Mouse (Mus musculus) thymus, postnatal 0 days (tissue): Measurements from ENCODE around the gene Arhgap19. TPM values are rescaled to one million over a fixed set of nuclear protein-coding genes. Genes with fewer than 3 reads are reported as not detected.

ENCODE experiments used
- DNase-seq: peaks from one replicate; pipeline ENCODE4 v3.0.0-alpha.2; 2015; ENCODE audit warnings: low spot score
- polyA plus RNA-seq: library from polyadenylated mRNA; unstranded; fragments of >200 nt; fragmentation: Nextera tagmentation; extraction: Ambion mirVana; gene quantifications from 2 replicates; pipeline ENCODE4 v1.2.1, GENCODE M21; 2015

Arhgap19 gene
- polyA plus RNA-seq, 1 experiment from 2014 or later = 25.3 TPM

DNA sequence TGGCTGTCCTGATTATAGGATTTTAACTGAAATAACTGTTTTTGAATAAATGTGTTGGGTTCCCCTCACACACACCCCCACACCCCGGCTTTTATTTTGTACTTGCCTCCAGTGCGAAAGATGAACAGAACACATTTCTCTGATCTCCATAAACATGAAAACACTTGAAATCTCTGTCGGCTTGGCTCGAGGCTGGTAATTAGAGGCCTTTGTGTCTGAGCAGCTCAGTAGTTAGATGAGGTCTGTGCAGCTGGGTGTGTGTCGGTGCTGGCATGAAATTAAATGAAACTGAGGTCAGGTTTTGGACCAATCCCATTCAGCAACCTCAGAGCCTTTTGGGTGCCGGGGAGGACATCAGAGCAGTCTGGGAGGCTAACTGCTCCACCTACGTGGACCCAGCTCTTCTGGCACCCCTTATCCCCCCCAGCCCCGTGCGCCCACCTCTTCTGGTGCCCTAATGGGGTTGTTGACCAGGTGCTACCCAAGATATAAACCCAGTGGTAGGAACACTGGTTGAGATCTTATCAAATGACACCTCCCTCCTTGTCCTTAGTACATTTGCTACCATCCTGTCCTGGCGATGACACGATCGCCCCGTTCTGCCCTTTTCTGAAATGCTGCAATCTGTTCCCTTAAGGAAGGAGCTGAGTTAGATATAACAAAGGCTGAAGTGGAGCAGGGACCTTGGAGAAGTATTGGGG lies 30.8 kb upstream of the Arhgap19 start:
- DNase-seq = no peak

DNA sequence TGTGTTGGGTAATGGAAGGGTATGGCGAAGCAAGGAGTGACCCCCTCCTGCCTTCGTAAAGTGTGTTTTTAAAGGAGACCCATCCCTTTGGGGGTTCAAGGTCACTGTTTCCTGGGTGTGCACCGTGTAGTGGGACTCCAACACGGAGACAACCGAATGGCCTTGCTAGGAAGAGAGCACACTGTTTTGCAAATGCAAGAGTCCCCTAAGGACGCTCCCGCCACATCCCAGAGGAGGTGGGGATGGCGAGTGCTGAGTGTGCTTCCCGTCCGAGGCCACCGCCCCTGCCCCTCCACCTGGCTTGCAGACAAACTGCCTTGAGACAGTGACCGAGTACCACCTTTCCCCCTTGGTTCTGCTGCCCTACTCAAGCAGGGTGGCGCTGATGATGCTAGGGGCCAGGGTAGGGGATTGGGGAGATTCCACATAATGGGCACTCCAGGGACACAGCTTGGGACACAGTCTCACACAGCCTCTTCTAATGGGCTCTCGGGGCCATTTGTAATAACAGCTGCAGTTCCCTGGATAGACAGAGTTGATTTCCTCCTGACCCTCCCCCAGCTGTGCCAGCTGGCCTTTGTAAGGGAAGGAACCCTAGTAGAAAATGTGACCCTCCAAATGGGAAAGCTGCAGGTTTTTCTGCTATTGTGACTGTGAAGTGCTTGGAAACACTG lies 30.0 kb upstream of the Arhgap19 start:
- no peak for DNase-seq

DNA sequence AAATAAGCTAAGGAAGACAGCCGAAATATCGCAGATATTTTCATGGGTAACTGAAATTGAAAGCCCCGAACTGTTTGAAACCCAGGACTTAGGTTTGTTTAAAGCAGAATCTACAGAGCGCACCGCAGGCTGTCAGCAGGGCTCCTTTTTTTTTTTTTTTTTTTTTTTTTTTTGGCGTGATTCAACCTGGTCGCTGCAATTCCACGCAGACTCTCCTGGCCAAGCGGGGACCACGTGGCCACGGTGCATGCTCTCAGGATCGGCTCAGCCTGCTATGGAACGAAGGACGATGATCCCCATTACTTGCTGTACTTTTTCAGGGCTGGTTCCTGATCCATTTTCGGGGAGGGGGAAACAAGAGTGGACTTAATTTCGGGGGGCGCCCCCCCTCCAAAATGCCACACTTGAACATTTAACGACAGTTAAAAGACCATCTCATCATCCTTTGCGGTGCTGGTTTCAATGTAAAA lies 29.3 kb upstream of the Arhgap19 start:
- DNase-seq = no peak

DNA sequence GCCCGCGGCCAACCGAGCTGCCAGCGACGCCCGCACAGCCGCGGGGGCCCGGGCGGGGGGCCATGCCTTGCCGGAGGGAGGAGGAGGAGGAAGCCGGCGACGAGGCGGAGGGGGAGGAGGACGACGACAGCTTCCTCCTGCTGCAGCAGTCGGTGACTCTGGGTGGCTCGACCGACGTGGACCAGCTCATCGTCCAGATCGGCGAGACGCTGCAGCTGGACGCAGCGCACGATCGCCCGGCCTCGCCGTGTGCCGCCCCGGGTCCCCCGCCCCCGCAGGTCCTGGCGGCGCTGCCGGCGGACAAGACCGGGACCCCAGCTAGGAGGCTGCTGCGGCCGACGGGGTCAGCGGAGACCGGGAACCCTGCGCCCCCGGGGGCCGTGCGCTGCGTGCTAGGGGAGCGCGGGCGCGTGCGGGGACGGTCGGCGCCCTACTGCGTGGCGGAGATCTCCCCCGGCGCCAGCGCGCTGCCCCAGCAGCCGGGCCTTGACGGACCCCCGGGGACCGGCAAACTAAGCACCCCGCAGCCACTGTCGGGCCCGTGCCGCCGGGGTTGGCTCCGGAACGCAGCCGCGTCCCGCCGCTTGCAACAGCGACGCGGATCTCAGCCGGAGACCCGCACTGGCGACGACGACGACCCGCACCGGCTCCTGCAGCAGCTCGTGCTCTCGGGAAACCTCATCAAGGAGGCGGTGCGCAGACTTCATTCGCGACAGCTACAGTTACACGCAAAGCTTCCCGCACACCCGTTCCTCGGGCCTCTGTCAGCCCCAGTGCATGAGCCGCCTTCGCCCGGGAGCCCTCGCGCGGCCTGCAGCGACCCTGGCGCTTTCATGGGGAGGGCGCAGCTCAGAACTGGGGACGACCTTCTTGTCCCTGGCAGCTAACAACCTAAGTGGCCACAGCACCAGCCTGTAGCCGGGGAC lies 28.5 kb upstream of the Arhgap19 start:
- DNase-seq = peak; percentile 75

DNA sequence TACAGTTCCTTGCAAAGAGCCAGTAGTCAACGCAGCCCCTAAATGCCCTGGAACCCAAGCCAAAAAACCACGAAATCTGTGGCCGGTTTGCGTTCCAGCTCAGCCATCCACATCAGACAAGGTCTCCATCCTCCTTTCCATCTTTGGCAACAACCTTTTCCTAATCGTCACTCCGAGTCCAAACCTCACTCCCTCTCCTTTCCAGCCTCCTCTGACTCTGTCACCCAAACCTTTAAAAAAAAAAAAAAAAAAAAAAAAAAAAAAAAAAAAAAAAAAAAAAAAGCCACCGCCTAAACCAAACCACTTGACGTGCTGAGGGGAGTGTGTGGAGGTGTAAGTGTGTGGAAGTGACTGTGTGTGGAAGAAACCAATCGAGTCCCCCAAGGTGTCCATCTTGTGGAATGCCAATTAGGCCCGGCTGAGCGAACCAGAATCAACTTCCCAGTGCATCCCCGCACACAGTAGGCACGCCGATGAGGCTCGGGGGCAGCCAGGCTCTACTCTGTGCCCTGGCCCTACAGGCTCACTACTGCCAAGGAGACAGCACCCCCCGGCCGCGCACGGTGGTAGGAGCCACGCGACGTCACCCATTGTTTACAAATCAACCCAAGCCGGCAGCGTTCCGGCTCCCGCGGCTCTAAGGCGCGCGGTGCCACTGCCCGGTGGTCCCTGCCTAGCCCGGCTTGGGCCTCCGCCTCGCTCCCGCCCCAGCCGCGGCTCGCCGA lies 27.7 kb upstream of the Arhgap19 start, which contains the start of gene Frat1:
Frat1 (plus strand) TSS at position 590 of the 725 bp plus-strand sequence.
- peak; percentile 92 for DNase-seq

DNA sequence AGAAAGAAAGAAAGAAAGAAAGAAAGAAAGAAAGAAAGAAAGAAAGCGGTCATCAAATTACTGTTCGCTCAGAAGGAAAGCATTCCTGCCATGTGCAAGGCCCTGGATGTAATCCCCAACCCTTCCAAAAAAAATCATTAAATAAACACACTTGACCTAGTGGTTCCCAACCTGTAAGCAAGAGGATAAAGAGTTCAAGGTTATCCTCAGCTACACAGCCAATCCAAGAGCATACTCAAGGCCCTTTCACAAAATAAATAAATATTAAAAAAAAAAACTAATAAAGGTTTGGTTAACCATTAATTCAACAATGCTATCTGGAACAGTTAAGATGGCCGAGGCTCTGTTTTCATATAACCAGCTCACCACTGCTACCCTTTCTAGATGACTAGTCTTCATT lies 27.1 kb upstream of the Arhgap19 start:
- DNase-seq = no peak

DNA sequence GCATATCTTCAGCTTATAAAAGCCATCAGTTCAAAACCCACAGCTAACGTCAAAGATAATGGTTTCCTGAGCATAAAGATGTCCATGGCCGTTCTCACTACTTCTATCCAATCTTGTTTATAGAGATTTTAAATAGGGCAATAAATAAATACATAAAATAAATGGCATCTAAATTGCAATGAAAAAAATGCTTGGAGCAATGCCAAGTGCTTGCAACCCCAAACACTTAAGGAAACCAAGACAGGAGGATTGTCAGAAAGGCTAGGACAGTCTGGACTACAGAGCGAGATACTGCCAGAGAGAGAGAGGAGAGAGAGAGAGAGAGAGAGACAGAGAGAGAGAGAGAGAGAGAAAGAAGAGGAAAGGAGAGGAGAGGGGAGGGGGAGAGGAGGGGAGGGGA lies 24.7 kb upstream of the Arhgap19 start:
- no peak for DNase-seq

DNA sequence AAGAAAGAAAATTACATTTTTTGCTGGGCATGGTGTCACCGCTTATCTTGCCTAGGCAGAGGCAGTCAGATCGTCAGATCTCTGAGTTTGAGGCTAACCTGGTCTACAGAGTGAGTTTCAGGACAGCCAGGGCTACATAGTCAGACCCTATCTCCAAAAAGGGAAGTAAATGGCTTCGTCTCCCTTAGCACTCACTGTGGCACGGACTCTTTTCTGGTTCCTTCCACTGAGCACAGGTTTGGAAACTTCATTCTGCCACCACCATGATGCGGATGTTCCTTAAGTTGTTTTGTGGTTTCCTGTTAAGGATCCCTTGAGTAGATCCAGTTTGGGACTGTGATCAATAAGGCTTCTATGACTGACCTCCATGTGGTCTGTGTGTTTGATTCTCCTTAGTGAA lies 23.1 kb upstream of the Arhgap19 start:
- DNase-seq = no peak

DNA sequence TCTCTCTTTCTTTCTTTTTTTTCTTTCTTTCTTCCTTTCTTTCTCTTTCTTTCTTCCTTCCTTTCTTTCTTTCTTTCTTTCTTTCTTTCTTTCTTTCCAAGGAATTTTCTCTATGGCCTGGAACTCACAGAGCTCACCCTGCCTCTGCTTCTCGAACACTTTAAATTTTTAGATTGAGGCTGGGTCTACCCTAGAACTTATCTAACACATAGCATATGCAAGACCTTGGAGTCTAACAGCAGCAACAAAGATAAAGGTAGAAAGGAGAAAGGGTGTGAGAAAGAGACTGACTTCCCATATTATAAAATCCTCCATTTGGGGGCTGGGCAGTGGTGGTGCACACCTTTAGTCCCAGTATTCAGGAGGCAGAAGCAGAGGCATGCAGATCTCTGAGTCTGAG lies 20.7 kb upstream of the Arhgap19 start:
- DNase-seq = no peak

DNA sequence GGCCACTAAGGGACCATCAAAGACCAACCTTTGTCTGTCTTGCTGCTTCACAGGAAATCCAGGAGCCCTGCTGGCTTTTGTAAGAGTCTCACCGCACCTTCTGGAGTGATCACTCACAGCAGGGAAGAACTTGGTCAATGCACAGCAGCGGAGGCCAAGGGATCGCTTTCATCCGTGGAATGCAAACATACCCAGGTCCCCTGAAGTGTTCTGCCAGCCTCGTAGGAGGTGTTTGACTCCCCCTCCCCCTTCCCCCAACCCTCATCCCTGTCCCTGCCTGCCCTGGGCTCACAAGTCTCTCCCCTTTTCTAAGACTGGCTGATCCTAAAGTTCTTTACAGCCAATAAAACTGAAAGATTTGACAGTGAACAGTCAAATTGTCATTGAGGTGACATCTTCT lies 19.6 kb upstream of the Arhgap19 start:
- no peak for DNase-seq

DNA sequence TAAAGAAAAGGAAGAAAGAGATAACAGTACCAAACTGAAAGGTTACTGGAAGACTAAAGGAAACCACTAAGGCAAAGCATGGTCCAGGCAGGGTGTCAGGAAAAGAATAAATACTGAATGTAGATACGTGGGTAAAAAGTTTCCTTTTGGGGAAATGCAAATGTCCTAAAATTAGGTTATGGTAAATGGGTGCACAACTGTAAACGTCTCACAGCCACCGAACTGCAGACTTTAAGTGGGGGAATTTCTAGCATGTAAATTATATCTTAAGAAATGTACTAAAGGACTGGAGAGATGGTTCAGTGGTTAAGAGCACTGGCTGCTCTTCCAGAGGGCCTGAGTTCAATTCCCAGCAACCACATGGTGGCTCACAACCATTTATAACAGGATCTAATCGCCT lies 16.9 kb upstream of the Arhgap19 start:
- no peak for DNase-seq

DNA sequence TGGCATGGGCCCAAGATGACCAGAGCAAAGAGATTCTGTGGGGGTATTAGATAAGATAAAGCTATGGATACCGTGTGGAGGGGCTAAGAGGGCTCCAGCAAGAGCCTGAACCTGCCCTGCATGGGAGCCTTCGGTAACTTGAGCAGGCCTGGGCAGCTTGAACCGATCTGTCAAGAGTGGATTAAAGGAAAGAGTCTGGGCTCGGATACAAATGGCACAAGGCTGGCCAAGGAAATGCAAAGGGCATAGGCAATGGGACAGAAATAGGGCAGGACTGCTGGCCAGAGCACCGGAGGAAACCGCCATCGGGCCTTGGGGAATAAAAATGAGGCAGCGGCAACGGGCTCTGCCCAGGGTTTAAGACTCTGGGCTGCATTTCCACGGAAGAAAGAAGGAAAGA lies 15.5 kb upstream of the Arhgap19 start:
- DNase-seq = no peak

DNA sequence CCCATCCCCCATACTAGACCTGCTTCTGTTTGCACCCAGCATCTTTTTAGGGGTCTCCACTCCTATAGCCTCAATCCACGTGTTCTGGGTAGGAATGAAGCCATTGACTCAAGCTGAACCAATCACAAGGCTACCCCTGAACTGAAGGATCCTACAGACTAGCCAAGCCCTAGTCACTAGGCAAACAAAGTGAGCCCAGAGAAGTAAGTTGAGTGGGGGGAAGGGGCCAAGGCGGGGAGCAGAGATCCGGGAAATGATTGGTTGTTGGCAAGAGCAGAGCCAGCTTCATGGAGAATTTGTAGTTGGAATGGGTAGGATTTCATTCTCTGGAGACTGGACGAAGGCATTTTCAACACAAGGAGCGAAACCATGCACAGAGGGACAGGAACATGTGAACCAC lies 15.1 kb upstream of the Arhgap19 start:
- no peak for DNase-seq

DNA sequence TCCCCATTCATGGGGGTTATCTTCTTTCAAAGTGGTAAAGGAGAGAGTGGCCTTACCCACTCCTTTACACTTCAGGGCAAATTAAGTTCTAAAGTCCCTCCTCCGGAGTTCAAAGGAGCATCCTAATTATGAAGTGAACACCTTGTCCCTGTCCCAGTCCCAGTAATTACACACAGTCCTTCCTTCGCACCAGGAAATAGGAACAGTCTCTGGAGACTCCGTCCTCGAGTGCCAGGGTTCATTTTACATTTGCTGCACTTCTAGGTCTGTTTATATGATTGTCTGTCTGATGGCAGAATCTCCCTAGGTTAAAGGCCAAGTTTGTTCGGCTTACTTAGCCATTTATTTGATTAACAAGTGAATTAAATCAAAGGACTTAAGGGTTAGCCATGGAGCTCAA lies 14.6 kb upstream of the Arhgap19 start:
- no peak for DNase-seq

DNA sequence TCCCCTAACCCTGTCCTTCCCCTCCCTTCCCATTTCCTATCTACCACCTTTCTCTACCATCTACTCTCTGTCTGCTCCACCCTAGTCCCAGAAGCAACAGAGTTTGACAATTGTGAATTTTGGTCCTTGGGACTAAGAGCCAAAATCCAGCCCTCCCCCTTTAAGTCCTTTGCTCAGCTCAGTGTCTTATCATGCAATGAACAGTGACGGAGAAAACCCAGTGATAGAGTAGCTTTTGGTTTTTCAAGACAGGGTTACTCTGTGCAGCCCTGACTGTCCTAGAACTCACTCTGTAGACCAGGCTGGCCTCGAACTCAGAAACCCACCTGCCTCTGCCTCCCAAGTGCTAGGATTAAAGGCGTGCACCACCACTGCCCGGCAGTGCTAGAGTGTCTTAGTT lies 11.5 kb upstream of the Arhgap19 start:
- DNase-seq = no peak

DNA sequence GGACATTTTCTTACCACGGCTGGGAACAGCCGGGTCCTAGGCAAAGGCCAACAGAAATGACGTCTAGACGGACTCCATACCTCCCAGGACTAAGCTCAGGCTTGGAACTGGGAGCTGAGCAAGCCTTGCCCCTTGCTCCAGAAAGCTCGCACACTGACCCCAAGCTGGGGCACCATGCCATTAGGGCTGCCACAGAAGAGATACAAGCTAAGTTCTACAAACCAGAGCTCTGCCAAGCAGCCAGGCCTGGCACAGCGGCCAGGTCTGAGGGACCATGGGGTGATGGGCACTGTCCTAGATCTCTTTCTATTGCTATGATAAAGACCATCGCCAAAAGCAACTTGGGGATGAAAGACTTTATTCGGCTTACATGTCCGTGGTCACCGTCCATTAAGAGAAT lies 10.7 kb upstream of the Arhgap19 start:
- no peak for DNase-seq

DNA sequence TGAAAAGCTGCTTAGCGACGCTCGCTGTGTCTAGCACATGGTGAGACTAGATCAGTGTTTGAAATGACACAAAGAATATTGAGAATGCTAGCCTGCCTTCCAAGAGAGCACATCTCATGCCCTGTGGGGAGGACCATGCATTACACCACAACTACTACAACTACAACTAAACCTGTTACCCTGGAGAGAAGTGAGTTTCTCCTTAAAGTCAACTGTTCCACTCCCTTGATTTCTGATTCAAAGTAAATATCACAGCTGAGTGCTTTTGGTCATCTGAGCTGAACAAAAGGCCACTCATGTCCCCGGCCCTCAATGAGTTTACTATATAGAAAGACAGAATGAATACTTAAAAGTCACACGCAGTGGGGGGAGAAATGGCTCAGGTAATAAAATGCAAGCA lies 8.2 kb upstream of the Arhgap19 start:
- no peak for DNase-seq

DNA sequence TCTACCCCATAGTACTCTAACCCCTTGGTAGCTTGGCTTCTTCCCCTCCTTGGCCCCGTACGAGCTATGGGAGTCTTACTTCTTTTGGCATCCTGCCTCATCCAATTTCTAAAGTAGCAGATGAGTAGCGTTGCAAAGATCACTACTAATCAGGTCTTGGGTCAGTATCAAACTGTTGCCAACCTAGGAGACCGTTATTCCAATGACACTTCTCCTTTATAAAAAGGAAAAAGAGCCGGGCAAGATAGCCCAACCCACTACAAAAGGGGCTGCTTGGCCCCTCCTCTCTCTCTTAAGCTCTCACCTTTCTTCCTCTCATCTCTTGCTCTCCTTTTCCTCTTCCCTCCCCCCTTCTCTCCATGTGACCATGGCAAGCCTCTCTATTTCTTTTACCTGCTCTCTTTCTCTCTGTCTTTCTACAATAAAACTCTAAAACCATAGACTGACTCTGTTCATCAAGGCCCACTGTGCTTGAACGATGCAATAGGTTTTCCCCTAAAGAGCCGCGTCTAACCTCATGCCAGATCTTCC lies 6.3 kb upstream of the Arhgap19 start:
- DNase-seq = no peak

DNA sequence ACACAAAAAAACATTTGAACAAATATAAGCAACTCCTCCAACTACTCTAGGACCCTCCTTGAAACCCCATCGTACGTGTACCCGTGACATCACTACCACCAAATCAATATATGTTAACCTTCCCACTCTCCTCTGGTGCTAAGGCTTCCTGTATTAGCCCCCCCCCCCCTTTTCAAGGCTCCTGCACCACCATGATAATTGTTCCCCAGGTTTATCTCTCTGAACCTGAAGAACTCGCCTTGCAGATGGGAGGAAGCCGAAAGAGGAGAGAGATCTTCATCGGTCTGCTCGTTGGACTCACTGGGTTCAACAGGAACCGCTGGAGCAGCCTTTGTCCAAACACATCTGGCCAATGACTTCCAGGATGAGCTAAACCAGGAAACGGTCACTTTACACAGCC lies 5.7 kb upstream of the Arhgap19 start:
- DNase-seq = no peak

DNA sequence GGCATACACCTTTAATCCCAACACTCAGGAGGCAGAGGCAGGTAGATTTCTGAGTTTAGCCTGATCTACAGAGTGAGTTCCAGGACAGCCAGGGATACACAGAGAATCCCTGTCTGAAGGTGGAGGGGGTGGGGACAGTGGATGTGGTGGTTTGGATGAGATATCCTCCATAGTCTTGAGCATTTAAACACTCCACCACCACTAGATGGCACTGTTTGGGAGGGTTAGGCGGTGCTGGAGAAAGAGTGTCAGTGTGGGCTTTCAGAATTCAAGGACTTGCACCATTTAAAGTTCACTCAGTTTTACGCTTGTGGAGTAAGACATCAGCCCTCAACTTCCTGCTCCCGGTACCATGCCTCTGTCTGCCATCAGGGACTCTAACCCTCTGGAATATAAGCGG lies 4.0 kb upstream of the Arhgap19 start:
- peak; percentile 9 for DNase-seq

DNA sequence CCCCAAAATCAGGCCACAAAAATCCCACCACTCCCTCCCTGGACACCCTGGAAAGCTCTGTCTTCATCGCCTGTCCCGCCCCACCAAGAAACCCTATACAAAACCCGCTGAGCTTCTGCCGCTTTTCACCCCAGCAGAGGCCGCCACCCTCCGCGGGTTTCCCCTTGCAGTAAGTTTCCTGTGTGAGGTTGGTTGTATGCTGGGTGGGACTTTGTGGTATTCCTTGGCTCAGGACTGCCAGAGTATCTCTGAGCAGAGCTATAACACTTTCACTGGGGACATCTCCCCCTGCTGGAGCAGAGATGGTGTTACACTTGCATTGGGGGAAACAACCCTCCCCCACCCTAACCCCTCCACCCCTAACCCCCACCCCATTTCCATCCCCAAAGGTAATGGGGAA lies 1.5 kb upstream of the Arhgap19 start:
- DNase-seq = peak; percentile 62
